Mouse (Mus musculus): ENCODE data around the gene Slc6a4. TPM values are rescaled to one million over a fixed set of nuclear protein-coding genes. Genes with fewer than 3 reads are reported as not detected.

Slc6a4 gene
- total RNA-seq (2023): under 1 TPM in 1 of 2 experiments, not detected in 1; 0.21 TPM

DNA sequence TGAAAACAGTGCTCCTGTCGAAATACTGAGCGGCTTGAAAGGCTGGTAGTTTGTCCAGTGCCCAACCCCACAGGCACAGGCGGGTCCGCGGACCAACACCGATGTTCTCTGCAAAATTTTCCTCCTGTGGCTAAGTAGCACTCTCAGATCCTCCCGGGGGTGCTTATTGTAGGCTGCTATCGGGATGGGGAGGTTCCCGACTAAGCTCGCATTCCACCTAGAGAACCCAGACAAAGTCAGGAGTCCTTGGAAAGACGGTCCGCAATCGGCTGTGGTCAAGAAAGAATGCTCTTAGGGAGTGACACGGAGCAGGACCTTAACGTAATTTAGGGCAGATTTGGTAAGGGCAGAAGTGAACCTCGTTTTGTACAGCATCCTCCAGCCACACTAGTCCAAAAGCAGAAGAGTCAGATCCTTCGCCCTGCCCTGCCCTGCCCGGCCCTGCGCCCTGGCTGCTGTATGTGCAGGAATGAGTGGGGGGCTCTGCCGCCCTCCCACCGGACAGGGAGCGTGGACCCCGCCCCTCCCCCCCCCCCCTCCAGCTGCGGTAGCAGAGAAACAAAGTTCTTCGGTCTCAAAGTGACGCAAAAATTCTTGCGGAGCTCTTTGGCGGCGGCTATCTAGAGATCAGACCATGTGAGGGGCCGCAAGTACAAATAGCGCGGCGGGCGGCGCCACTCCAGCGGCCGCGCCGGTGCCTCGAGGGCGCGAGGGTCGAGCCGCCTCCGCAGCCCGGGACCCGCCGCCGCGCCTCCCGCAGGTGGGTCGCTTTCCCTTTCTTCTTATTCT lies at the start of gene Slc6a4:
Gene Slc6a4, plus strand, starts transcription at position 688 of the 789 bp plus-strand sequence.

DNA sequence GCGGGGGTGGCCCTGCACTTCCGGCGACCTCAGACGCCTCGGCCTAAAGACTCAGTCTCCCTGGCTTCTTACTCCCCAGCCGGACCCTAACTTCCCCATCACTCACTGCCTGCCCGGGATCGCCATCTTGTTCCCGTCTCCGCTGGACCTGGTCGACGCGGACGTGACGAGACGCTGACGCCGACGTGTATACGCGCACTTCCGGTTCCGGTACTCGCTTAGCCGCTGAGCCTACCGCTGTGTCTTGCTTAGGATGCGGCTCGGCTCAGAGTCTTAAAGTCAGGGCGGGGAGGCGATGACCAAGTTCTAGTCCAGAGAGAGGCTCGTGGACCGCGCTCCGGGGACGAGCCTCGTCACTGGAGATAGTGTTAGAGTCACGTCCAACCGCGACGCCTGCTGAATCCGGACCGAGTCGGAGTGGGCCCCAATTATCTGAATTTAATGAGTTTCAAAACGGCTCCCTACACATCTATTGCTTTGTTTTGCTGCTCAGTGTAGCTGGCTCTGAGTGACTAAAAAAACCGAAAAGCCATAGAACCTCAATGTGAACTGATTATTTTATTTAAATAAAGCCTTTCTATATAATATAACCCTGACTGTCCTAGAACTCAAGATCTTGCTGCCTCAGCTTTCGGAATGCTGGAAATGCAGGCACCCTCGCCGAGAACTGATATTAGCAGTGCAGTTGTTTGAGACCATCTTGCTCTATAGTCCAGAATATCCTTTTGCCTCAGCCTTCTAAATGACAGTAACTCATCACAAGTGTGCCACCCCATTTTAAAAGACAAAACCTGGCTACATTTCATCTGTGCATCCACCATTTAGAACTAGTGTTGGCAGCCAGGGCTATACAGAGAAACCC lies 80.1 kb downstream of the Slc6a4 start, which contains the start of gene Nsrp1:
Gene Nsrp1, minus strand, starts transcription at position 163 of the 862 bp plus-strand sequence.

Other genes with a start within 250 kb of the Slc6a4 start
- 10 to 100 TPM; 36.8 to 47.1 TPM for gene Gosr1, start 235.0 kb upstream of the Slc6a4 start, total RNA-seq (2023)
- 10 to 100 TPM; 41.0 to 43.0 TPM for gene Cpd, start 151.6 kb upstream of the Slc6a4 start, total RNA-seq (2023)
- not detected for gene Tmigd1, start 96.4 kb upstream of the Slc6a4 start, total RNA-seq (2023)
- gene Blmh, start 73.8 kb upstream of the Slc6a4 start, total RNA-seq (2023): 10 to 100 TPM; 34.4 to 39.0 TPM
- gene Nsrp1, start 79.8 kb downstream of the Slc6a4 start, total RNA-seq (2023): 10 to 100 TPM; 21.7 to 32.3 TPM
- gene Efcab5, start 190.4 kb downstream of the Slc6a4 start, total RNA-seq (2023): 1 to 10 TPM; 1.9 to 3.8 TPM
- gene Ssh2, start 217.7 kb downstream of the Slc6a4 start, total RNA-seq (2023): 100 to 1,000 TPM; 293 to 312 TPM